Mouse (Mus musculus): Measurements from ENCODE around the gene Dffb.
"Not testable (repeated sequence)": the region's sequence is repeated elsewhere in the genome, so short reads cannot be mapped to it uniquely, and the experiment has no call there.

GRCm38 (mm10) chr4:153922090-153922489 is 52.8 kb downstream of the Dffb start:
- 0 out of 2 replicates have a peak, but pooled peaks have one; percentile 12 for TF ChIP-seq CTCF (IDR thresholded peaks at IDR 0.05; ENCODE audit: low read depth, low read length)
- TF ChIP-seq POLR2A (IDR thresholded peaks at IDR 0.05; ENCODE audit: extremely low read depth, insufficient read depth, low read length), result not testable (repeated sequence)

Data from liver, adult 2 months (tissue).